26 mouse cellular contexts compared by ENCODE assay signal in genomic region chr9:87649015-87649978, GRCm38 (mm10).
DNase-seq lines count a peak whose midpoint lies in the region; ATAC-seq and TF ChIP-seq lines count a peak whose summit lies in the region.
"Had no signal": no experiment of that assay in that cellular context is flagged by ENCODE, and none has a peak within 500 bp of the region (broad histone marks: within the 10 kb centered on the region; RNA-seq: fewer than 3 reads in every experiment).

No protein-coding gene starts in this region.

- no peaks in the 10 kb centered on the region for H3K9me3 ChIP-seq in heart, embryonic 11.5 days (replicated peaks; ENCODE audit: control insufficient read depth, low read length)
- no peaks in the 10 kb centered on the region for H3K9me3 ChIP-seq in kidney, postnatal 0 days (replicated peaks; ENCODE audit: low read length)
- no peaks in the 10 kb centered on the region for H3K9me3 ChIP-seq in neural tube, embryonic 14.5 days (ENCODE audit: control insufficient read depth, low read length)
- no peaks in the 10 kb centered on the region for H3K9me3 ChIP-seq in midbrain, postnatal 0 days (ENCODE audit: low read length)
- H3K9me3 ChIP-seq: embryonic facial prominence, embryonic 15.5 days; hindbrain, embryonic 13.5 days; liver, embryonic 13.5 days; neural tube, embryonic 12.5 days had no signal

- TF ChIP-seq CTCF in kidney, postnatal 0 days (IDR thresholded peaks at IDR 0.05; ENCODE audit: low read depth) = no peak
- TF ChIP-seq CTCF in midbrain, postnatal 0 days (IDR thresholded peaks at IDR 0.05) = no peak

- no peak overlapping the region for H3K4me3 ChIP-seq in heart, embryonic 11.5 days (ENCODE audit: low read depth, low read length)
- H3K4me3 ChIP-seq in kidney, postnatal 0 days (replicated peaks; ENCODE audit: low read depth, low read length) = no peak overlapping the region
- H3K4me3 ChIP-seq in neural tube, embryonic 14.5 days (ENCODE audit: low read depth, low read length) = no peak overlapping the region
- H3K4me3 ChIP-seq in midbrain, postnatal 0 days (ENCODE audit: low read depth, low read length) = no peak overlapping the region
- H3K4me3 ChIP-seq: embryonic facial prominence, embryonic 15.5 days; heart, adult 2 months; hindbrain, embryonic 13.5 days; liver, embryonic 13.5 days; neural tube, embryonic 12.5 days had no signal

- no peak overlapping the region for H3K9ac ChIP-seq in heart, embryonic 11.5 days (ENCODE audit: low read depth, low read length)
- no peak overlapping the region for H3K9ac ChIP-seq in kidney, postnatal 0 days (ENCODE audit: low read depth, low read length)
- no peak overlapping the region for H3K9ac ChIP-seq in neural tube, embryonic 14.5 days (replicated peaks; ENCODE audit: low read depth, low read length)
- no peak overlapping the region for H3K9ac ChIP-seq in midbrain, postnatal 0 days (replicated peaks; ENCODE audit: low read length, poor library complexity, severe bottlenecking)
- H3K9ac ChIP-seq: embryonic facial prominence, embryonic 15.5 days; hindbrain, embryonic 13.5 days; liver, embryonic 13.5 days; neural tube, embryonic 12.5 days had no signal

- ATAC-seq in heart, embryonic 11.5 days (replicated peaks; ENCODE audit: insufficient number of reproducible peaks, low FRiP score, low TSS enrichment) = 0 out of 2 replicates have a peak, but pooled peaks have one; percentile 57
- ATAC-seq in kidney, postnatal 0 days (replicated peaks; ENCODE audit: low FRiP score, low read depth) = no peak
- ATAC-seq in neural tube, embryonic 14.5 days (ENCODE audit: low read depth) = peak; percentile 41; the same call in 1 of the 2 replicates
- ATAC-seq in midbrain, postnatal 0 days (ENCODE audit: low FRiP score) = peak; percentile 60; the same call in 1 of the 2 replicates
- ATAC-seq: forebrain, embryonic 16.5 days; lung, postnatal 0 days; Patski had no signal

- H3K27me3 ChIP-seq in heart, embryonic 11.5 days (ENCODE audit: control insufficient read depth, insufficient read depth, low read length) = no peaks in the 10 kb centered on the region
- no peaks in the 10 kb centered on the region for H3K27me3 ChIP-seq in kidney, postnatal 0 days (ENCODE audit: insufficient read depth, low read length)
- no peaks in the 10 kb centered on the region for H3K27me3 ChIP-seq in neural tube, embryonic 14.5 days (ENCODE audit: control insufficient read depth, insufficient read depth, low read length)
- H3K27me3 ChIP-seq in midbrain, postnatal 0 days (ENCODE audit: insufficient read depth, low read length) = no peaks in the 10 kb centered on the region
- H3K27me3 ChIP-seq: CH12.LX; embryonic facial prominence, embryonic 15.5 days; hindbrain, embryonic 13.5 days; liver, embryonic 13.5 days; neural tube, embryonic 12.5 days; Patski had no signal

- H3K4me1 ChIP-seq in heart, embryonic 11.5 days (ENCODE audit: control insufficient read depth, insufficient read depth, low read length) = peaks cover 16% of the 10 kb centered on the region; the same call in 1 of the 2 replicates
- H3K4me1 ChIP-seq in kidney, postnatal 0 days (replicated peaks; ENCODE audit: insufficient read depth, low read length) = no peaks in the 10 kb centered on the region
- H3K4me1 ChIP-seq in neural tube, embryonic 14.5 days (ENCODE audit: control insufficient read depth, insufficient read depth, low read length) = 0 out of 2 replicates have a peak, but pooled peaks cover 3% of the 10 kb centered on the region
- no peaks in the 10 kb centered on the region for H3K4me1 ChIP-seq in midbrain, postnatal 0 days (ENCODE audit: insufficient read depth, low read length)
- H3K4me1 ChIP-seq: embryonic facial prominence, embryonic 15.5 days; hindbrain, embryonic 13.5 days; liver, embryonic 13.5 days; neural tube, embryonic 12.5 days had no signal

- 19% methylated on average over 6 of the region's 6 CpGs for WGBS in heart, embryonic 11.5 days (ENCODE audit: insufficient replicate concordance)
- WGBS in kidney, postnatal 0 days = 55% methylated on average over 6 of the region's 6 CpGs
- 43% methylated on average over 6 of the region's 6 CpGs for WGBS in neural tube, embryonic 14.5 days
- WGBS in midbrain, postnatal 0 days = 29% methylated on average over 6 of the region's 6 CpGs

- H3K27ac ChIP-seq in heart, embryonic 11.5 days (ENCODE audit: low read depth, low read length) = 0 out of 2 replicates have a peak overlapping the region, but pooled peaks have one; percentile 4
- H3K27ac ChIP-seq in kidney, postnatal 0 days = no peak overlapping the region
- H3K27ac ChIP-seq in neural tube, embryonic 14.5 days (ENCODE audit: low read depth, low read length) = no peak overlapping the region
- no peak overlapping the region for H3K27ac ChIP-seq in midbrain, postnatal 0 days (ENCODE audit: low read depth, low read length)
- H3K27ac ChIP-seq: embryonic facial prominence, embryonic 15.5 days; heart, adult 2 months; hindbrain, embryonic 13.5 days; liver, embryonic 13.5 days; neural tube, embryonic 12.5 days had no signal

- DNase-seq in heart, adult 18-20 months = no peak
- peak; percentile 2 for DNase-seq in kidney, postnatal 0 days (ENCODE audit: low spot score)
- DNase-seq in kidney, adult 11 months = no peak
- no peak for DNase-seq in neural tube, embryonic 10.5 days (ENCODE audit: extremely low spot score, low spot score)
- no peak for DNase-seq in midbrain, postnatal 0 days (ENCODE audit: low spot score)
- no peak for DNase-seq in thymus, postnatal 0 days (ENCODE audit: low spot score)
- DNase-seq: adrenal gland, postnatal 36 days; B cell, adult 2 months; cerebellum, adult 11 months; cerebellum, postnatal 10 days; gastrocnemius, postnatal 14 days; heart, adult 2 months; kidney, adult 18-20 months; layer of hippocampus, adult 9-11 months; liver, embryonic 13.5 days; thymus, postnatal 14 days had no signal

- H3K36me3 ChIP-seq in heart, embryonic 11.5 days (ENCODE audit: control insufficient read depth, insufficient read depth, low read length) = no peaks in the 10 kb centered on the region
- H3K36me3 ChIP-seq in kidney, postnatal 0 days (ENCODE audit: insufficient read depth, low read length) = no peaks in the 10 kb centered on the region
- no peaks in the 10 kb centered on the region for H3K36me3 ChIP-seq in neural tube, embryonic 14.5 days (ENCODE audit: control insufficient read depth, insufficient read depth, low read length)
- H3K36me3 ChIP-seq in midbrain, postnatal 0 days (ENCODE audit: insufficient read depth, low read length) = no peaks in the 10 kb centered on the region
- H3K36me3 ChIP-seq: embryonic facial prominence, embryonic 15.5 days; G1E; hindbrain, embryonic 13.5 days; liver, embryonic 13.5 days; neural tube, embryonic 12.5 days had no signal

- H3K4me2 ChIP-seq in heart, embryonic 11.5 days = no peak overlapping the region
- no peak overlapping the region for H3K4me2 ChIP-seq in kidney, postnatal 0 days (ENCODE audit: low read length)
- H3K4me2 ChIP-seq in neural tube, embryonic 14.5 days (ENCODE audit: low read depth, low read length) = no peak overlapping the region
- H3K4me2 ChIP-seq in midbrain, postnatal 0 days (ENCODE audit: low read depth, low read length, poor library complexity, severe bottlenecking) = no peak overlapping the region
- H3K4me2 ChIP-seq: embryonic facial prominence, embryonic 15.5 days; hindbrain, embryonic 13.5 days; liver, embryonic 13.5 days; neural tube, embryonic 12.5 days had no signal
